In the genomic region with DNA sequence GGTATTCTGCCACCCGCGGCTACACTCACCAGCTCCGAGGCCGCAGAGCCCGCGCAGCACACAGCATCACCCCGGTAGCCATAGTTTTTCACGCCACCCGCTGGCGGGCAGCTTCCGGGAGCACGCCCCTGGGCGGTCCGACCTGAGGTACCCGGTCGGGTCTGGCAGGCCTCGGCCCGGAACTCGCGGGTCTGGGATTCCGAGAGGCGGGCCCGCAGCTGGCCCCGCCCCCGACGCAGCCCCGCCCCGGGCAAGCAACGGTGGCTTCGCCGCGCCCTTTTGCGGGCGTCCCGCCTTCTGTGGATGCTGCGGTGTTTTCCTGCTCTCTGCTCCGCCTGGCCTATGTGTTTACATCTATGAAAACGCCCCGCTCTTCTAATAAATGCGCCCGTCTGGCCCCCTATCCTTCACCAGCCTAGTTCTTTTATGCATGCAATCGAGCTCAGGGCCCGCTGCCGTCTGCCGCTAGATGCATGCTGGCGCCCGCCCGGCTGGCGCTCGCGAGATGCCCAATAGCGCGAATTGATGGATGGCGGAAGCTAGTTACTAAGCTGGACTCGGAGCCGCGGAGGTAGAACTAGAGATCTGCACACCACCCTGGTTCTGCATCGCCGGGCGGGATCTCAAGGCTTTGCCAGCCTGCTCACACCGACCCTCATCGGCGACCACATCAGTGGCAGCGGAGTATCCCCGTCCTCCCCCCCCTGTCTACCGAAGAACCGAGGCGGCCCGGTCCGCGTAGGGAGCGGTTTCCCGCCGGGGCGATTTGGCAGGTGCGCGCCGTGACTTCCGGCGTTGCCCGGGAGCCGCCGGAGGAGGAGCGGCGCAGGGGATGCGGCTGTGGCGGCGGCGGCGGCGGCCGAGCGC, we compare ENCODE assay signal across 8 mouse cellular contexts. TPM values are rescaled to one million over a fixed set of nuclear protein-coding genes. Genes with fewer than 3 reads are reported as not detected.
DNase-seq lines count a peak whose midpoint lies in the region; ATAC-seq and TF ChIP-seq lines count a peak whose summit lies in the region.

A gene (minus strand): TSS at position 421 of the 867 bp plus-strand sequence.
A gene (plus strand): TSS at position 596 of the 867 bp plus-strand sequence.

- peaks cover 61% of the 10 kb centered on the region for H3K79me2 ChIP-seq in MEL (ENCODE audit: control insufficient read depth, insufficient read depth, low read length, poor library complexity)

- H3K4me1 ChIP-seq in MEL (ENCODE audit: control insufficient read depth in 1 of 2, insufficient read depth in 2 of 2, low read length in 2 of 2), result peaks cover 15 to 28% of the 10 kb centered on the region in 2 experiments
- no peaks in the 10 kb centered on the region for H3K4me1 ChIP-seq in cerebellum, adult 2 months (ENCODE audit: control insufficient read depth, insufficient read depth, low read length)
- peaks cover 10% of the 10 kb centered on the region for H3K4me1 ChIP-seq in lung, embryonic 16.5 days (replicated peaks; ENCODE audit: control insufficient read depth, insufficient read depth, low read length)

- H3K4me2 ChIP-seq in lung, embryonic 16.5 days (ENCODE audit: low read depth, low read length), result peak within 1 kb of the TSS; percentile 93

- peak; percentile 97 for DNase-seq in MEL (ENCODE audit: low read depth, low spot score)
- DNase-seq in cerebellum, adult 2 months, result peak; percentile 95 to 96
- peak; percentile 85 for DNase-seq in forelimb bud, embryonic 11.5 days (ENCODE audit: low read depth, low spot score)
- peak; percentile 83 for DNase-seq in layer of hippocampus, adult 9-10 months (ENCODE audit: low spot score)
- peak; percentile 88 for DNase-seq in ovary, postnatal 10 days (ENCODE audit: low spot score)
- peak; percentile 89 to 93 for DNase-seq in thymus, postnatal 10 days (ENCODE audit: low spot score in 2 of 2)

- H3K9ac ChIP-seq in MEL (ENCODE audit: control insufficient read depth, low read depth, low read length, poor library complexity, severe bottlenecking), result peak within 1 kb of the TSS; percentile 97
- H3K9ac ChIP-seq in lung, embryonic 16.5 days (ENCODE audit: low read length), result peak within 1 kb of the TSS; percentile 88

- peak; percentile 82 to 88 for ATAC-seq in hematopoietic stem cell, adult 5-6 weeks (replicated peaks in 1 of 2; ENCODE audit: insufficient read depth in 1 of 2, low FRiP score in 2 of 2, low TSS enrichment in 1 of 2, low read depth in 1 of 2, poor library complexity in 2 of 2, severe bottlenecking in 2 of 2)
- peak; percentile 95 for ATAC-seq in lung, embryonic 16.5 days (ENCODE audit: low read depth)

- TF ChIP-seq EP300 in MEL (IDR thresholded peaks at IDR 0.05; ENCODE audit: low read depth in 1 of 2, low read length in 2 of 2), result peak in 1 of 2 experiments; percentile 5; a peak in 1 of 4 replicates

- H3K9me3 ChIP-seq in MEL (replicated peaks; ENCODE audit: insufficient read depth, low read length), result no peaks in the 10 kb centered on the region
- H3K9me3 ChIP-seq in lung, embryonic 16.5 days (ENCODE audit: control insufficient read depth, low read length), result no peaks in the 10 kb centered on the region

- H3K36me3 ChIP-seq in MEL (ENCODE audit: control insufficient read depth in 1 of 2, insufficient read depth in 2 of 2, low read length in 2 of 2), result peaks cover 21 to 34% of the 10 kb centered on the region in 2 experiments
- H3K36me3 ChIP-seq in lung, embryonic 16.5 days (ENCODE audit: control insufficient read depth, insufficient read depth, low read length), result peaks cover 22% of the 10 kb centered on the region

- no peaks in the 10 kb centered on the region for H3K27me3 ChIP-seq in MEL (ENCODE audit: control insufficient read depth in 1 of 2, insufficient read depth in 2 of 2, low read length in 2 of 2)
- no peaks in the 10 kb centered on the region for H3K27me3 ChIP-seq in cerebellum, adult 2 months (ENCODE audit: control insufficient read depth, insufficient read depth, low read length)
- H3K27me3 ChIP-seq in lung, embryonic 16.5 days (ENCODE audit: control insufficient read depth, insufficient read depth, low read depth, low read length), result no peaks in the 10 kb centered on the region

- H3K27ac ChIP-seq in MEL (ENCODE audit: control insufficient read depth, low read depth, low read length), result peak within 1 kb of the TSS; percentile 97
- H3K27ac ChIP-seq in cerebellum, adult 2 months (ENCODE audit: insufficient read depth, low read length), result peak within 1 kb of the TSS; percentile 72
- peak within 1 kb of the TSS; percentile 97 for H3K27ac ChIP-seq in lung, embryonic 16.5 days (ENCODE audit: low read length)

- no peak for TF ChIP-seq RAD21 in MEL (IDR thresholded peaks at IDR 0.05; ENCODE audit: low read depth, low read length)

- 0 out of 6 replicates have a peak, but pooled peaks of 1 of the 3 experiments have one; percentile 4 for TF ChIP-seq CTCF in MEL (IDR thresholded peaks at IDR 0.05 in 2 of 3, conservative IDR thresholded peaks at IDR 0.05 in 1 of 3; ENCODE audit: control insufficient read depth in 1 of 3, insufficient read depth in 1 of 3, low read depth in 2 of 3, low read length in 3 of 3, poor library complexity in 1 of 3, severe bottlenecking in 1 of 3)
- no peak for TF ChIP-seq CTCF in cerebellum, adult 2 months (IDR thresholded peaks at IDR 0.05; ENCODE audit: borderline replicate concordance, insufficient read depth, low read depth, low read length)

- WGBS in cerebellum, adult 2 months, result under 1% methylated on average over 83 of the region's 93 CpGs
- WGBS in lung, embryonic 16.5 days, result under 1% methylated on average over 71 of the region's 93 CpGs

- peak within 1 kb of the TSS; percentile 76 to 92 for H3K4me3 ChIP-seq in MEL (ENCODE audit: control insufficient read depth in 1 of 2, insufficient read depth in 1 of 2, low read depth in 2 of 2, low read length in 2 of 2)
- H3K4me3 ChIP-seq in cerebellum, adult 2 months (replicated peaks; ENCODE audit: insufficient read depth, low read depth, low read length), result peak within 1 kb of the TSS; percentile 73
- peak within 1 kb of the TSS; percentile 94 for H3K4me3 ChIP-seq in lung, embryonic 16.5 days (ENCODE audit: low read length)

- peak; percentile 83 to 94 for TF ChIP-seq POLR2A in MEL (IDR thresholded peaks at IDR 0.05; ENCODE audit: control insufficient read depth in 1 of 2, insufficient read depth in 1 of 2, low read depth in 1 of 2, low read length in 2 of 2, poor library complexity in 1 of 2)
- peak; percentile 73 for TF ChIP-seq POLR2A in cerebellum, adult 2 months (IDR thresholded peaks at IDR 0.05; ENCODE audit: borderline replicate concordance, insufficient read depth, low read length)

TF ChIP-seq in MEL, 35 proteins besides CTCF, POLR2A, EP300 and RAD21 (continues in another document):
- peak; percentile 90; the same call in 1 of the 2 replicates for TF ChIP-seq MAZ (IDR thresholded peaks at IDR 0.05; ENCODE audit: low read depth, low read length)
- peak; percentile 74; the same call in 1 of the 2 replicates for TF ChIP-seq TCF12 (IDR thresholded peaks at IDR 0.05; ENCODE audit: low read depth, low read length)
- peak; percentile 74 for TF ChIP-seq ZMIZ1 (IDR thresholded peaks at IDR 0.05; ENCODE audit: low read depth, low read length)
- TF ChIP-seq GATA1 (IDR thresholded peaks at IDR 0.05; ENCODE audit: low read depth, low read length), result no peak
- no peak for TF ChIP-seq BHLHE40 (IDR thresholded peaks at IDR 0.05; ENCODE audit: borderline replicate concordance, low read depth, low read length)
- peak; percentile 89 for TF ChIP-seq HCFC1 (IDR thresholded peaks at IDR 0.05; ENCODE audit: low read depth, low read length)
- peak; percentile 95 for TF ChIP-seq CHD2 (IDR thresholded peaks at IDR 0.05; ENCODE audit: low read length)
- peak; percentile 85 for TF ChIP-seq NELFE (IDR thresholded peaks at IDR 0.05; ENCODE audit: low read depth, low read length)
- peak; percentile 66; the same call in 1 of the 2 replicates for TF ChIP-seq E2F4 (IDR thresholded peaks at IDR 0.05; ENCODE audit: borderline replicate concordance, low read depth, low read length)
- no peak for TF ChIP-seq JUND (IDR thresholded peaks at IDR 0.05; ENCODE audit: low read depth, low read length)
- TF ChIP-seq ZNF384 (IDR thresholded peaks at IDR 0.05; ENCODE audit: low read depth, low read length), result no peak
- no peak for TF ChIP-seq CHD1 (IDR thresholded peaks at IDR 0.05; ENCODE audit: low read depth, low read length)
- TF ChIP-seq ZKSCAN1 (IDR thresholded peaks at IDR 0.05; ENCODE audit: low read depth, low read length), result no peak
- peak; percentile 77 for TF ChIP-seq SIN3A (IDR thresholded peaks at IDR 0.05; ENCODE audit: low read length)
- no peak for TF ChIP-seq USF2 (IDR thresholded peaks at IDR 0.05; ENCODE audit: borderline replicate concordance in 1 of 2, insufficient read depth in 1 of 2, low read depth in 1 of 2, low read length in 2 of 2)
- TF ChIP-seq TBP (IDR thresholded peaks at IDR 0.05; ENCODE audit: low read depth, low read length), result peak; percentile 72
- TF ChIP-seq POLR2AphosphoS2 (IDR thresholded peaks at IDR 0.05; ENCODE audit: low read length), result peak; percentile 87
- no peak; the same call in 1 of the 2 replicates for TF ChIP-seq KAT2A (conservative IDR thresholded peaks at IDR 0.05; ENCODE audit: low read depth, low read length)
- TF ChIP-seq USF1 (IDR thresholded peaks at IDR 0.05; ENCODE audit: low read depth, low read length), result peak; percentile 23; the same call in 1 of the 2 replicates
- peak; percentile 25; the same call in 1 of the 2 replicates for TF ChIP-seq ETS1 (IDR thresholded peaks at IDR 0.05; ENCODE audit: low read depth, low read length)
- TF ChIP-seq MYB (IDR thresholded peaks at IDR 0.05; ENCODE audit: low read depth, low read length), result no peak
- TF ChIP-seq NRF1 (IDR thresholded peaks at IDR 0.05; ENCODE audit: insufficient read depth, low read depth, low read length, poor library complexity, severe bottlenecking), result peak; percentile 84
- TF ChIP-seq MAX (IDR thresholded peaks at IDR 0.05; ENCODE audit: low read length), result peak; percentile 40

RNA-seq across cellular contexts. Expression of the first gene that starts in this region (rescaled TPM):
- 77.2 and 78.7 TPM in 2 replicates for total RNA-seq in MEL (2012; rRNA removed)
- polyA plus RNA-seq in MEL (2012; ENCODE audit: insufficient read depth in 1 of 2, insufficient read length in 2 of 2, low read depth in 1 of 2, low replicate concordance in 2 of 2, missing spikeins in 1 of 2), result 10 to 100 TPM in 1 of 2 experiments, not detected in 1; 84.6 TPM
- 35.7 and 37.6 TPM in 2 replicates for polyA plus RNA-seq in cerebellum, adult 2 months (2012; rRNA removed)
- total RNA-seq in hematopoietic stem cell, adult 5-6 weeks (2017), result 70.6 and 94.1 TPM in 2 replicates
- 82.9 and 84.5 TPM in 2 replicates for polyA plus RNA-seq in lung, embryonic 16.5 days (2015; fragmentation: Nextera tagmentation; extraction: Ambion mirVana)

RNA-seq across cellular contexts. Expression of the second gene that starts in this region (rescaled TPM):
- total RNA-seq in MEL (2012; rRNA removed), result 40.9 and 50.5 TPM in 2 replicates
- polyA plus RNA-seq in MEL (2012; ENCODE audit: insufficient read depth in 1 of 2, insufficient read length in 2 of 2, low read depth in 1 of 2, low replicate concordance in 2 of 2, missing spikeins in 1 of 2), result 100 to 1,000 TPM in 1 of 2 experiments, not detected in 1; 203 TPM
- 64.4 and 64.7 TPM in 2 replicates for polyA plus RNA-seq in cerebellum, adult 2 months (2012; rRNA removed)
- 65.7 and 77.8 TPM in 2 replicates for total RNA-seq in hematopoietic stem cell, adult 5-6 weeks (2017)
- polyA plus RNA-seq in lung, embryonic 16.5 days (2015; fragmentation: Nextera tagmentation; extraction: Ambion mirVana), result 5.8 and 7.3 TPM in 2 replicates

Comparison
In these comparisons a context has a peak if more than half of its experiments do, and no peak if none do; other contexts are left out.
1. Peak in every context shown above with its lines: DNase-seq, ATAC-seq, H3K4me3 ChIP-seq and H3K27ac ChIP-seq.